Mouse (Mus musculus): ENCODE measurements at regions not wholly inside any gene's neighbourhood (a gene's known extent, or its start where the extent isn't known, plus 50 kb on each side); places are given as distances from the start of the nearest gene placed in this dataset.
A peak's percentile ranks its signal among the peaks of the same experiment; 100 is the strongest.
"Not testable (repeated sequence)": the region's sequence is repeated elsewhere in the genome, so short reads cannot be mapped to it uniquely, and the experiment has no call there.

- H3K27me3 ChIP-seq; H3K4me3 ChIP-seq; H3K4me2 ChIP-seq (replicated peaks); ATAC-seq (replicated peaks); H3K9ac ChIP-seq (replicated peaks); H3K36me3 ChIP-seq; H3K27ac ChIP-seq (replicated peaks); H3K9me3 ChIP-seq; H3K4me1 ChIP-seq: not testable (repeated sequence)
- WGBS, result 91% methylated on average over 1 of the region's 1 CpGs
These were observed 111.4 kb upstream of the Kctd3 start for GRCm38 (mm10) chr1:189119005-189119404.

DNA sequence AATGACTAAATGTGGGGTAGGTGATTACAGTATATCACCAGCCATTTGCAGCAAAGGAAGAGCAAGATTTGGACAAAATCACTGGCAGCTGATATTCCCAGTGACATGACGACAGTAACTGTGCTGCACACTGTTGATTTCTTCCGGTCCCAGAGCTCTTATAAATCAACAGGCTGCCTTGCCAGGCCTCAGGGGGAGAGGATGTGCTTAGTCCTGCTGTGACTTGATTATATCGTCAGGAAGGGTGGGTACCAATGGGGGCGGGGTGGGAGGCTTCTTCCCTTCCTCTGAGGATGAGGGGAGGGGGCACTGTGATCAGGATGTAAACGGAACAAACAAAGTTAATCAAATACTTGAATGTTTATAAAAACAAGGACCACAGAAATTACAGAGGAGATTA lies 110.9 kb upstream of the Kctd3 start:
- H3K4me1 ChIP-seq, result peaks cover 5% of the 10 kb centered on the region; the same call in 1 of the 2 replicates
- no peak overlapping the region for H3K9ac ChIP-seq (replicated peaks)
- H3K27ac ChIP-seq (replicated peaks), result no peak overlapping the region
- H3K27me3 ChIP-seq, result no peaks in the 10 kb centered on the region
- WGBS, result 66% methylated on average over 5 of the region's 5 CpGs
- no peak for ATAC-seq (replicated peaks)
- H3K4me3 ChIP-seq, result no peak overlapping the region
- no peaks in the 10 kb centered on the region for H3K9me3 ChIP-seq
- H3K4me2 ChIP-seq (replicated peaks), result no peak overlapping the region
- H3K36me3 ChIP-seq, result no peaks in the 10 kb centered on the region

DNA sequence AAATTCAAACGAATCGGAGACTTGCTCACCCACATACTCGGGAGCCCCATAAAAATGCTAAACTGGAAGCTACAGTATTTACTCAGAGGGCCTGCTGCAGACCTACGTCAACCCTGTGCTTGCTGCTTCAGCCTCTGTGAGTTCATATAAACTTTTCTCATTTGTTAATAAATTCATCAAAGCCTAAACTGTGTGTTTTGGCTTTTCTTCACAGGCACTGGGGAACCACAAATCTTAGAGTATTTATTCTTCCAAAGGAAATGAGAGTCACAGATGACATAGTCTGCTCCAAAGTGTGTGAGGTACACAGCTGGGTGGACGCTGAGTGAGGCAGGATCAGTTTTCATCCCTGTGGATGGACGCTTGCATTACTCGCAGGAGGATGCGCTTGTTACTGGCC lies 108.3 kb upstream of the Kctd3 start:
- Histone ChIP-seq H3K27me3 (no peaks in the 10 kb centered on the region), H3K4me1 (peaks cover 5% of the 10 kb centered on the region; the same call in 1 of the 2 replicates), H3K9ac (replicated peaks) (no peak overlapping the region), H3K27ac (replicated peaks) (no peak overlapping the region), H3K4me3 (no peak overlapping the region), H3K4me2 (replicated peaks) (no peak overlapping the region), H3K36me3 (no peaks in the 10 kb centered on the region), H3K9me3 (no peaks in the 10 kb centered on the region)
- 90% methylated on average over 8 of the region's 8 CpGs for WGBS
- ATAC-seq (replicated peaks), result no peak

DNA sequence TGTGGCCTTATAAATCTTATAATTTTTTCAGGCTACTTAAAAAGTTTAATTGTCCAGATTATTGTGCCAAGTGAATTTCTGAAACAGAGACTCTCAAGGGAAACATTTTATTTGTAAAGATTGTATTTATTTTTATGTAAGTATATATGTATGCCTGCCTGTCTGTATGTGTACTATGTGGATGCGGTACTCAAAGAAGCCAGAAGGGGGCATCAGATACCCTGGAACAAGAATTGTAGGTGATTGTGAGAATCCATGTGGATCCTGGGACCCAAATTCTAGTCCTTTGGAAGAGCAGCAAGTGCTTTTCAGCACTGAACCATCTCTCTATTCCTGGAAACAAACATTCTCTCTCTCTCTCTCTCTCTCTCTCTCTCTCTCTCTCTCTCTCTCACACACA lies 107.6 kb upstream of the Kctd3 start:
- no peak overlapping the region for H3K9ac ChIP-seq (replicated peaks)
- no peaks in the 10 kb centered on the region for H3K36me3 ChIP-seq
- no peak overlapping the region for H3K4me3 ChIP-seq
- no peaks in the 10 kb centered on the region for H3K9me3 ChIP-seq
- H3K27me3 ChIP-seq, result no peaks in the 10 kb centered on the region
- no peak overlapping the region for H3K4me2 ChIP-seq (replicated peaks)
- peaks cover 5% of the 10 kb centered on the region; the same call in 1 of the 2 replicates for H3K4me1 ChIP-seq
- ATAC-seq (replicated peaks), result no peak
- 100% methylated on average over 1 of the region's 1 CpGs for WGBS
- no peak overlapping the region for H3K27ac ChIP-seq (replicated peaks)

- ATAC-seq (replicated peaks), result no peak
- H3K9me3 ChIP-seq, result no peaks in the 10 kb centered on the region
- H3K36me3 ChIP-seq, result no peaks in the 10 kb centered on the region
- no peak overlapping the region for H3K4me3 ChIP-seq
- peaks cover 3% of the 10 kb centered on the region; the same call in 1 of the 2 replicates for H3K4me1 ChIP-seq
- H3K27me3 ChIP-seq, result no peaks in the 10 kb centered on the region
- no peak overlapping the region for H3K4me2 ChIP-seq (replicated peaks)
- H3K27ac ChIP-seq (replicated peaks), result no peak overlapping the region
- WGBS, result 81% methylated on average over 8 of the region's 8 CpGs
- no peak overlapping the region for H3K9ac ChIP-seq (replicated peaks)
These were observed 100.8 kb upstream of the Kctd3 start for GRCm38 (mm10) chr1:189108260-189109035.

- H3K9ac ChIP-seq (replicated peaks), result no peak overlapping the region
- no peak overlapping the region for H3K27ac ChIP-seq (replicated peaks)
- H3K4me1 ChIP-seq, result peaks cover 3% of the 10 kb centered on the region; the same call in 1 of the 2 replicates
- 47% methylated on average over 8 of the region's 8 CpGs for WGBS
- no peak overlapping the region for H3K4me2 ChIP-seq (replicated peaks)
- H3K36me3 ChIP-seq, result no peaks in the 10 kb centered on the region
- 0 out of 2 replicates have a peak, but pooled peaks have one; percentile 63 for ATAC-seq (replicated peaks)
- H3K9me3 ChIP-seq, result no peaks in the 10 kb centered on the region
- H3K27me3 ChIP-seq, result no peaks in the 10 kb centered on the region
- no peak overlapping the region for H3K4me3 ChIP-seq
These were observed 100.2 kb upstream of the Kctd3 start for GRCm38 (mm10) chr1:189107841-189108240.

- no peaks in the 10 kb centered on the region for H3K27me3 ChIP-seq
- no peak overlapping the region for H3K9ac ChIP-seq (replicated peaks)
- ATAC-seq (replicated peaks), result no peak
- H3K4me1 ChIP-seq, result peaks cover 3% of the 10 kb centered on the region; the same call in 1 of the 2 replicates
- H3K9me3 ChIP-seq, result no peaks in the 10 kb centered on the region
- 94% methylated on average over 3 of the region's 3 CpGs for WGBS
- no peaks in the 10 kb centered on the region for H3K36me3 ChIP-seq
- no peak overlapping the region for H3K27ac ChIP-seq (replicated peaks)
- H3K4me2 ChIP-seq (replicated peaks), result no peak overlapping the region
- H3K4me3 ChIP-seq, result no peak overlapping the region
These were observed 99.5 kb upstream of the Kctd3 start for GRCm38 (mm10) chr1:189107156-189107555.

GRCm38 (mm10) chr1:189105276-189105675 lies 97.6 kb upstream of the Kctd3 start:
- Histone ChIP-seq H3K36me3 (no peaks in the 10 kb centered on the region), H3K9ac (replicated peaks) (no peak overlapping the region), H3K4me2 (replicated peaks) (no peak overlapping the region), H3K4me3 (no peak overlapping the region), H3K9me3 (no peaks in the 10 kb centered on the region), H3K27me3 (no peaks in the 10 kb centered on the region), H3K4me1 (peaks cover 3% of the 10 kb centered on the region; the same call in 1 of the 2 replicates), H3K27ac (replicated peaks) (no peak overlapping the region)
- no peak for ATAC-seq (replicated peaks)
- 88% methylated on average over 4 of the region's 4 CpGs for WGBS

GRCm38 (mm10) chr1:189102781-189103180 lies 95.1 kb upstream of the Kctd3 start:
- 82% methylated on average over 3 of the region's 3 CpGs for WGBS
- Histone ChIP-seq H3K4me2 (replicated peaks) (no peak overlapping the region), H3K27ac (replicated peaks) (no peak overlapping the region), H3K27me3 (no peaks in the 10 kb centered on the region), H3K9me3 (no peaks in the 10 kb centered on the region), H3K9ac (replicated peaks) (no peak overlapping the region), H3K4me1 (peaks cover 1% of the 10 kb centered on the region; the same call in 1 of the 2 replicates), H3K4me3 (no peak overlapping the region), H3K36me3 (no peaks in the 10 kb centered on the region)
- no peak for ATAC-seq (replicated peaks)

- Histone ChIP-seq H3K36me3 (no peaks in the 10 kb centered on the region), H3K27me3 (no peaks in the 10 kb centered on the region), H3K4me3 (no peak overlapping the region), H3K27ac (replicated peaks) (no peak overlapping the region), H3K4me2 (replicated peaks) (no peak overlapping the region), H3K9me3 (no peaks in the 10 kb centered on the region), H3K4me1 (no peaks in the 10 kb centered on the region), H3K9ac (replicated peaks) (no peak overlapping the region)
- WGBS, result 86% methylated on average over 2 of the region's 2 CpGs
- ATAC-seq (replicated peaks), result no peak
These were observed 91.5 kb upstream of the Kctd3 start for GRCm38 (mm10) chr1:189099121-189099520.

- Histone ChIP-seq H3K4me2 (replicated peaks) (no peak overlapping the region), H3K9me3 (no peaks in the 10 kb centered on the region), H3K36me3 (no peaks in the 10 kb centered on the region), H3K4me3 (no peak overlapping the region), H3K27ac (replicated peaks) (no peak overlapping the region), H3K27me3 (no peaks in the 10 kb centered on the region), H3K4me1 (no peaks in the 10 kb centered on the region), H3K9ac (replicated peaks) (no peak overlapping the region)
- WGBS, result 86% methylated on average over 3 of the region's 3 CpGs
- no peak for ATAC-seq (replicated peaks)
These were observed 85.2 kb upstream of the Kctd3 start for GRCm38 (mm10) chr1:189092819-189093218.

GRCm38 (mm10) chr1:189085245-189085644 lies 77.6 kb upstream of the Kctd3 start:
- H3K4me1 ChIP-seq, result peaks cover 10% of the 10 kb centered on the region; the same call in 1 of the 2 replicates
- no peak for ATAC-seq (replicated peaks)
- H3K36me3 ChIP-seq, result no peaks in the 10 kb centered on the region
- H3K9ac ChIP-seq (replicated peaks), result no peak overlapping the region
- no peak overlapping the region for H3K27ac ChIP-seq (replicated peaks)
- 86% methylated on average over 2 of the region's 2 CpGs for WGBS
- H3K27me3 ChIP-seq, result no peaks in the 10 kb centered on the region
- no peaks in the 10 kb centered on the region for H3K9me3 ChIP-seq
- H3K4me2 ChIP-seq (replicated peaks), result no peak overlapping the region
- no peak overlapping the region for H3K4me3 ChIP-seq

DNA sequence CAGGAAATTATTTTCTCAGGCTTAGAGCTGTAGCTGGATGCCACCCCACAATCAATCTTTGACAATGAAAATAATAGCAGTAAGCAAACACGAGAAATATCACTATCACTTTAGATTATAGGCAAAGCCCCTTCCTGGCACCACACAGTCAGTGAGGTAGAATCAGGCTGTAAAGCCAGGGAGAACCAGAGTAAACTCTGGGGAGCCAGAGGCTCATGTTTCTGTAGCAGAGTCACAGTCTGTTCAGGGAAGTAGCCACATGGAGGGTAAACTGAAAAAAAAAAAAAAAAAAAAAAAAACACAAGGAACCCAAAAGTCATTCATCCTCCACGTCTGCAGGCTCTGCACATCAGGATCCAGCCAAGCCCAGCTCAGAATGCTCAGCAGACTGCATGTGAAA lies 73.6 kb upstream of the Kctd3 start:
- 0 out of 2 replicates have a peak, but pooled peaks have one; percentile 48 for ATAC-seq (replicated peaks)
- H3K27ac ChIP-seq (replicated peaks), result peak overlapping the region; percentile 81; the same call in 1 of the 2 replicates
- WGBS, result 42% methylated on average over 2 of the region's 2 CpGs

More for the DNA sequence above, 73.6 kb upstream of the Kctd3 start:
- Histone ChIP-seq H3K4me2 (replicated peaks) (no peak overlapping the region), H3K4me3 (no peak overlapping the region), H3K9me3 (no peaks in the 10 kb centered on the region), H3K27me3 (no peaks in the 10 kb centered on the region), H3K36me3 (no peaks in the 10 kb centered on the region), H3K4me1 (peaks cover 18% of the 10 kb centered on the region), H3K9ac (replicated peaks) (no peak overlapping the region)

Data from forebrain, embryonic 15.5 days (tissue).